Mouse (Mus musculus) embryonic facial prominence, embryonic 10.5 days (tissue): Measurements from ENCODE around the gene Hectd4. TPM values are rescaled to one million over a fixed set of nuclear protein-coding genes. Genes with fewer than 3 reads are reported as not detected.
"Not testable (repeated sequence)": the region's sequence is repeated elsewhere in the genome, so short reads cannot be mapped to it uniquely, and the experiment has no call there.

Experiments used
- DNase-seq: peaks from one replicate; pipeline ENCODE4 v3.0.0-alpha.2; 2017; ENCODE audit warnings: low spot score
- H3K27ac ChIP-seq: fragments of 300-500 bp; sonication (generic); replicated peaks from 2 replicates; pipeline ENCODE4 v1.5.1; 2016; ENCODE audit warnings: mild to moderate bottlenecking
- H3K27me3 ChIP-seq: fragments of 300-500 bp; sonication (generic); replicated peaks from 2 replicates; pipeline ENCODE4 v1.6.1; 2016; ENCODE audit warnings: low read depth, mild to moderate bottlenecking; ENCODE audit not compliant: poor library complexity, severe bottlenecking
- H3K36me3 ChIP-seq: fragments of 300-500 bp; sonication (generic); replicated peaks from 2 replicates; pipeline ENCODE4 v1.6.1; 2016; ENCODE audit warnings: mild to moderate bottlenecking, moderate library complexity
- H3K4me1 ChIP-seq: fragments of 300-500 bp; sonication (generic); 2 replicates; pipeline ENCODE4 v1.6.1; 2016
- H3K4me3 ChIP-seq: fragments of 300-500 bp; sonication (generic); 2 replicates; pipeline ENCODE4 v1.5.1; 2016; ENCODE audit warnings: mild to moderate bottlenecking, moderate library complexity
- H3K9me3 ChIP-seq: fragments of 300-500 bp; sonication (generic); 2 replicates; pipeline ENCODE4 v1.6.1; 2016; ENCODE audit warnings: mild to moderate bottlenecking
- WGBS: fragments of 180-500 bp; shearing (Covaris S2); methylation state at CpG from one replicate; pipeline ENCODE4 v1.1.7; 2016; 5-methylcytosine and 5-hydroxymethylcytosine counted together
- polyA plus RNA-seq: library from polyadenylated mRNA; unstranded; fragments of >200 nt; fragmentation: Nextera tagmentation; extraction: Ambion mirVana; gene quantifications from 2 replicates; pipeline ENCODE4 v1.2.1, GENCODE M21; 2016

Gene Hectd4
- polyA plus RNA-seq, 1 experiment from 2014 or later, result 4.4 TPM

- Histone ChIP-seq H3K27me3 (no peaks in the 10 kb centered on the region), H3K4me1 (peaks cover 10% of the 10 kb centered on the region), H3K36me3 (0 out of 2 replicates have a peak, but pooled peaks cover 4% of the 10 kb centered on the region), H3K4me3 (no peak overlapping the region), H3K27ac (no peak overlapping the region), H3K9me3 (no peaks in the 10 kb centered on the region)
- DNase-seq, result no peak
- WGBS, result 92% methylated on average over 2 of the region's 2 CpGs
Measured at GRCm38 (mm10) chr5:121225854-121226253, 5.8 kb downstream of the Hectd4 start.

DNA sequence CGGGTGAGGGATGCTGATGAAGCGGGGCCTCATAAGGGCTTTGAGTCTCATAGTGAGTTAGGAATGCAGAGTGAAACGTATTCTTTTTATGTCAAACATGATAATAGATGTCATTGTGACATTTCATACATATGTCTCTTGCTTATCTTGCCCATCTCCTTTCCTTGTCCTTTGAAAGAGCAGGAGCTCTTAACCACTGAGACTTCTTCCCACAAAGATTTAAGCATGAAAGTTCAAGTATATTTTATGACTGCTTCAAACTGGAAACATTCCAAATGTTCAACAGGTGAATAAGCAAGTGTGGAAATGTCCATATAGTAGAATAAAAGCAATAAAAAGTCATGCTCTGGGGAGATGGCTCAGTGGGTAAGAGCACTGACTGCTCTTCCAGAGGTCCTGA, 6.4 kb downstream of the Hectd4 start:
- Histone ChIP-seq H3K27ac (no peak overlapping the region), H3K4me3 (no peak overlapping the region), H3K4me1 (peaks cover 4% of the 10 kb centered on the region), H3K36me3 (0 out of 2 replicates have a peak, but pooled peaks cover 4% of the 10 kb centered on the region), H3K27me3 (no peaks in the 10 kb centered on the region), H3K9me3 (no peaks in the 10 kb centered on the region)
- no peak for DNase-seq
- 87% methylated on average over 3 of the region's 3 CpGs for WGBS

DNA sequence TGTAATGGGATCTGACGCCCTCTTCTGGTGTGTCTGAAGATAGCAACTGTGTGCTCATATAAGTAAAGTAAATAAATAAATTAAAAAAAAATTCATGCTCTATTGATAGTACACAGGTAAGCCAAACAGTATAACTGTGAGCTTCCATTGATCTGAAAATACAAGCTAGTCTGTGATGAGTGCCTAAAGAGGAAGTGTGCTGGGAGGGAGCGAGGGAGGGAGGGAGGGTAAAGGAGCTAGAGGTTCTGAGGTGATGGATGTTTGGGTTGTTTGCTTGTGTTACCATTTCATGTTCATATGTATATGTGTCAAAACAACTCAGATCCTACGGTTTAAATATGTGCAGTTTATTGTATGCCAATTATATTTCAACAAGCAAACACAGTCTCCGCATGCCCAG, 6.8 kb downstream of the Hectd4 start:
- DNase-seq, result no peak
- Histone ChIP-seq H3K4me3 (no peak overlapping the region), H3K27me3 (no peaks in the 10 kb centered on the region), H3K36me3 (0 out of 2 replicates have a peak, but pooled peaks cover 4% of the 10 kb centered on the region), H3K4me1 (peaks cover under 1% of the 10 kb centered on the region; the same call in 1 of the 2 replicates), H3K9me3 (no peaks in the 10 kb centered on the region), H3K27ac (no peak overlapping the region)
- 86% methylated on average over 4 of the region's 4 CpGs for WGBS

DNA sequence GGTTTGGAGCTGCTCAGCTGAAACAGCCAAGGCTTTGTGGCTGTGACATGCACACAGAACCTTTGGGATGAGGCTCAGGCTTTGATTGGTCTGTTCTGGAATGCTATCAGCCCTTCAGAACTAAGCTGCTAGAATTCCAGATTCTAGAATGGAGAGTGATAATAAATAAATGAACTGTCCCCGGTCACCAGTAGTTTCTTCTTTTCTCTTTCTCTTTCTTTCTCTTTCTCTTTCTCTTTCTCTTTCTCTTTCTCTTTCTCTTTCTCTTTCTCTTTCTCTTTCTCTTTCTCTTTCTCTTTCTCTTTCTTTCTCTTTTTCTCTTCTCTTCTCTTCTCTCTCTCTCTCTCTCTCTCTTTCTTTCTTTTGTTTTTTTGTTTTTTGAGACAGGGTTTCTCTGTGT, 7.3 kb downstream of the Hectd4 start:
- WGBS, result 90% methylated on average over 1 of the region's 1 CpGs
- not testable (repeated sequence) for H3K4me3 ChIP-seq, H3K27ac ChIP-seq, H3K9me3 ChIP-seq, H3K36me3 ChIP-seq, H3K27me3 ChIP-seq, H3K4me1 ChIP-seq, DNase-seq

DNA sequence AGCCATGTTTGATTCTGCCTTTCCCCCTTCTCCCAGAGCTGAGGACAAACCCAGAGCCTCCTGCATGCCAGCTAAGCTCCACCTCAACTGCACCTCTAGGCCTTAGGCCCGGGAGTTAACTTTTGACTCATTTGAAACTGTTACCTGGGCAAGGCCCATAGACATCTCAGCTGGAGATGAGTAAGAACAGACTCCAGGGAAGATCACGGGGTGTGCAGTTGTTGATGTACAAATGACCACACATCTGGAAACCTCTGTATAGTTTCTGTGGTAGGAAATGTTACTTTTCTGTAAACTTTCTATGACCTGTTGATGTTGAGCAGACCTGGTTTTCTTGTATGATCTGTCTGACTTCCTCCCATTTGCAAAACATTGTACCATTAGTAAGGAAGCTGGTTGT, 9.2 kb downstream of the Hectd4 start:
- DNase-seq, result no peak
- H3K9me3 ChIP-seq, result no peaks in the 10 kb centered on the region
- H3K4me3 ChIP-seq, result no peak overlapping the region
- H3K27ac ChIP-seq, result no peak overlapping the region
- no peaks in the 10 kb centered on the region for H3K4me1 ChIP-seq
- WGBS, result 89% methylated on average over 2 of the region's 2 CpGs
- peaks cover 4% of the 10 kb centered on the region; the same call in 1 of the 2 replicates for H3K36me3 ChIP-seq
- H3K27me3 ChIP-seq, result no peaks in the 10 kb centered on the region

DNA sequence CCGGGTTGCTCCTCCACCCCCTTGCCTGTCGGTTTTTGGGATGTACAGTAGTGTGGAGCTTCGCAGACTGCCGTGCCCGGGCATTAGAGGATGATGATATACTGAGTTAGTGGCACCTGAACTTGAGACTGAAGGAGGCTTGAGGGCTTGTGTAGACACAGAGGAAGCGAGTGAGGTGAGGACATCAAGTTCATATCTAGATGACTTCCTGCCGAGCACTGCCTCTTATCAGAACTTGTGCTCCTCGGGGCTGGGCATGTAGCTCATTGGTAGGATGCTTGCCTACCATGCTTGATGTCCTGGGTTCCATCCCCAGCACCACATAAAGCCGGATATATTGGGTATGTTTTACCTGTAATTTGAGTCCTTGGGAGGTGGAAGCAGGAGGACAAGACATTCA, 10.8 kb downstream of the Hectd4 start:
- no peak for DNase-seq
- no peak overlapping the region for H3K27ac ChIP-seq
- no peaks in the 10 kb centered on the region for H3K9me3 ChIP-seq
- WGBS, result 91% methylated on average over 9 of the region's 9 CpGs
- H3K4me1 ChIP-seq, result no peaks in the 10 kb centered on the region
- H3K27me3 ChIP-seq, result no peaks in the 10 kb centered on the region
- peaks cover 8% of the 10 kb centered on the region; the same call in 1 of the 2 replicates for H3K36me3 ChIP-seq
- H3K4me3 ChIP-seq, result no peak overlapping the region

GRCm38 (mm10) chr5:121232789-121233188, 12.8 kb downstream of the Hectd4 start:
- Histone ChIP-seq H3K4me3 (no peak overlapping the region), H3K36me3 (peaks cover 8% of the 10 kb centered on the region; the same call in 1 of the 2 replicates), H3K27ac (no peak overlapping the region), H3K27me3 (no peaks in the 10 kb centered on the region), H3K9me3 (no peaks in the 10 kb centered on the region), H3K4me1 (no peaks in the 10 kb centered on the region)
- WGBS, result 97% methylated on average over 1 of the region's 1 CpGs
- DNase-seq, result no peak

DNA sequence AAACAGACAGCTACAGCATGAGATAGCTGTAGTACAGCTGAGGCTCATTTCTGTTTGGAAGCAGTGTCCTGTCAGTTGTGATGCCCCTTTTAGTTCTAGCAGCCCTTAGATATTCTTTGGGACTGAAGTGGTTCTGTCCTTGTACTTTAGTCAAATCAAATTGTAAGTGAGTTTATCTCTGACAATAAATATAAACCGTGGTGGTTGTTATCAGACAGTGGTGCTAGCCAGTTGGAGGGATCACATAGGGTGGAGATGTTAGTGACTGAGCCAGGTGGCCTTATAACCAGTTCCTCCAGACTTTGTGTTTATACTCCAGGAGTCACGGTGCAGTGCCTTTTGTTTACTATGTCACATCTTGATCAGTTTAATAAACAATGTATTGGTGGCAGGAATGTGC, 13.7 kb downstream of the Hectd4 start:
- 86% methylated on average over 2 of the region's 2 CpGs for WGBS
- Histone ChIP-seq H3K27me3 (no peaks in the 10 kb centered on the region), H3K27ac (no peak overlapping the region), H3K4me3 (no peak overlapping the region), H3K4me1 (no peaks in the 10 kb centered on the region), H3K9me3 (no peaks in the 10 kb centered on the region), H3K36me3 (peaks cover 8% of the 10 kb centered on the region; the same call in 1 of the 2 replicates)
- DNase-seq, result no peak

- Histone ChIP-seq H3K9me3 (no peaks in the 10 kb centered on the region), H3K36me3 (peaks cover 4% of the 10 kb centered on the region; the same call in 1 of the 2 replicates), H3K4me1 (no peaks in the 10 kb centered on the region), H3K27ac (no peak overlapping the region), H3K27me3 (no peaks in the 10 kb centered on the region), H3K4me3 (no peak overlapping the region)
- DNase-seq, result no peak
- WGBS, result 81% methylated on average over 5 of the region's 5 CpGs
Measured at GRCm38 (mm10) chr5:121236171-121236570, 16.2 kb downstream of the Hectd4 start.

DNA sequence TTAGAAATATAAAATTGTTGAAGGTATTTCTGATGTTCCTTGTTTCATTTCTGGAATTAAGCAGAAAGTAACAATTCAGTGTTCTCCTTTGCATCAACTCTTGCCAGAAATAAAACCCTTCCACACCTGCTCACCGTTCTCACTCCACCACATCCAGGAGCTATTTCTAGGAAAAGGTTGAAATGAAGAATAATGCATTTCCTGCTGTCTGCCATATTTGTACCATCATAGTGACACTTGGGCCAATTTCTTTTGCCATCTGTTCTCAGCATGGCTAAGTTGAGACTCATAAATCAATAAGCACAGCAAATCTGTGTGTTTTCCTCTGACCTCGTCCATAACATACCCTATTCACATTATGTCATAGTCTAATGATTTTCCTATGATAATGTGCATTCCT, 18.2 kb downstream of the Hectd4 start:
- 89% methylated on average over 2 of the region's 2 CpGs for WGBS
- Histone ChIP-seq H3K27me3 (no peaks in the 10 kb centered on the region), H3K4me3 (no peak overlapping the region), H3K36me3 (peaks cover 4% of the 10 kb centered on the region; the same call in 1 of the 2 replicates), H3K4me1 (no peaks in the 10 kb centered on the region), H3K27ac (no peak overlapping the region), H3K9me3 (no peaks in the 10 kb centered on the region)
- DNase-seq, result no peak

DNA sequence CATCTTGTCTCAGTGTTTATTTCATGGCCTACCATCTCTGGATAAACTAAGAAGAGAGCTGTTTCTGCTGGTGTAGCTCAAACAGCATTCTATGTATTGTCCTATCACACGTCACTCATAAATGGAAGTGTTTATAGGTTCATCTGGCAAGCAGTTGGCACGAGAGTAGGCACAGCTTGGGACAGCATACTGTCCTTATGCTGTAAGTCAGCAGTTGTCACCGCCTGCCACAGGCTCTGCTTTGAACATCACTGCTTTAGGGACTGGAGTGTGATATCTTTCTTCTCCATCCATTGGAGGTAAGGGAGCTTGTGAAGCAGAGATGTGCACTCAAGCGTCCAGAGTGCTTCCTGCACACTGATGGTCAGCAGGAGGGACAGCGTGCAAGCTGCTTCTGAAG, 19.8 kb downstream of the Hectd4 start:
- no peaks in the 10 kb centered on the region for H3K9me3 ChIP-seq
- no peaks in the 10 kb centered on the region for H3K4me1 ChIP-seq
- no peak overlapping the region for H3K27ac ChIP-seq
- 86% methylated on average over 5 of the region's 5 CpGs for WGBS
- H3K4me3 ChIP-seq, result no peak overlapping the region
- no peak for DNase-seq
- peaks cover 4% of the 10 kb centered on the region; the same call in 1 of the 2 replicates for H3K36me3 ChIP-seq
- no peaks in the 10 kb centered on the region for H3K27me3 ChIP-seq

DNA sequence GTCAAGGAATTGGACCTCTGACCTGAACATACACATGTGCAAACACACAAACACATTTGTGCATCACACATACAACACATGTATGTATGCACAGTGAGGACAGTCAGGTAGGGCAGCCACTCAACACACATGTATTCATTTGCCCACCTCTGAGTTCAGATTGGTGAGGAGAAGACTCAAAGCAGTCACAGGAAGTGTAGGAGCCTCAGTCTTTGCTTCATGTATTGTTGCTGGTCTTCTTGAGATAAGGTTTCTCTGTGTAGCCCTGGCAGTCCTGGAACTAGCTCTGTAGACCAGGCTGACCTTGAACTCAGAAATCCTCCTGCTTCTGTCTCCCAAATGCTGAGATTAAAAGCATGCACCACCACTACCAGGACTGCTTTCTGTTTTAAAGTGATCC, 21.2 kb downstream of the Hectd4 start:
- H3K4me1 ChIP-seq, result no peaks in the 10 kb centered on the region

DNA sequence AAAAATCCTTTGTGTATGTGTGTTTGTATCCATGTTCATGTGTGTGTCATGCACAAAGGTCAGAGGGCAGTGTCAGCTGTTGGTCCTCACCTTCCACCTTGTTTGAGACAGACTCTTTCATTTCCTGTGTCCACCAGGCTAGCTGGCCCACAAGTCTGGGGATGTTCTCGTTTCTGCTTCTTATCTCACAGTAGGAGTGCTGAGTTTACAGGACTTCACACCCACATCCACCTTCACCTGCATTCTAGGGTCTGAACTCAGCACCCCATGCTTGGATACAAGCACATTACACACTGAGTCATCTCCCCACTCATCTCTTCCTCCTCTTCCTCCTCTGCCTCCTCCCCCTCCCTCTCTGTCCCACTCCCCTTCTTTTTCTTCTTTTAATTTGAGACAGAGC, 22.2 kb downstream of the Hectd4 start:
- no peaks in the 10 kb centered on the region for H3K4me1 ChIP-seq
- H3K9me3 ChIP-seq, result no peaks in the 10 kb centered on the region
- 54% methylated on average over 1 of the region's 1 CpGs for WGBS
- no peak for DNase-seq
- H3K36me3 ChIP-seq, result no peaks in the 10 kb centered on the region
- no peaks in the 10 kb centered on the region for H3K27me3 ChIP-seq
- no peak overlapping the region for H3K27ac ChIP-seq
- H3K4me3 ChIP-seq, result no peak overlapping the region

More for the DNA sequence above, 21.2 kb downstream of the Hectd4 start:
- Histone ChIP-seq H3K9me3 (no peaks in the 10 kb centered on the region), H3K27ac (no peak overlapping the region), H3K27me3 (no peaks in the 10 kb centered on the region), H3K4me3 (no peak overlapping the region), H3K36me3 (no peaks in the 10 kb centered on the region)
- DNase-seq, result no peak

GRCm38 (mm10) chr5:121242701-121243100, 22.7 kb downstream of the Hectd4 start:
- Histone ChIP-seq H3K27ac (no peak overlapping the region), H3K9me3 (no peaks in the 10 kb centered on the region), H3K36me3 (no peaks in the 10 kb centered on the region), H3K27me3 (no peaks in the 10 kb centered on the region), H3K4me3 (no peak overlapping the region), H3K4me1 (no peaks in the 10 kb centered on the region)
- no peak for DNase-seq
- 84% methylated on average over 1 of the region's 1 CpGs for WGBS
